Mouse (Mus musculus): Measurements from ENCODE around the gene Cdpf1. TPM values are rescaled to one million over a fixed set of nuclear protein-coding genes. Genes with fewer than 3 reads are reported as not detected.

Gene Cdpf1
- polyA plus RNA-seq, 1 experiment from 2014 or later, result 34.4 TPM

GRCm38 (mm10) chr15:85766677-85767076 is 44.8 kb downstream of the Cdpf1 start:
- H3K36me3 ChIP-seq, result no peaks in the 10 kb centered on the region
- H3K9me3 ChIP-seq (replicated peaks), result no peaks in the 10 kb centered on the region
- ATAC-seq (ENCODE audit: insufficient number of reproducible peaks, low FRiP score), result no peak
- no peaks in the 10 kb centered on the region for H3K4me1 ChIP-seq (replicated peaks)
- H3K4me3 ChIP-seq, result no peak overlapping the region
- no peak overlapping the region for H3K27ac ChIP-seq (ENCODE audit: poor library complexity, severe bottlenecking)
- H3K27me3 ChIP-seq (replicated peaks), result peaks cover 21% of the 10 kb centered on the region; the same call in 1 of the 2 replicates
- H3K9ac ChIP-seq, result no peak overlapping the region
- 82% methylated on average over 5 of the region's 5 CpGs for WGBS
- no peak overlapping the region for H3K4me2 ChIP-seq

DNA sequence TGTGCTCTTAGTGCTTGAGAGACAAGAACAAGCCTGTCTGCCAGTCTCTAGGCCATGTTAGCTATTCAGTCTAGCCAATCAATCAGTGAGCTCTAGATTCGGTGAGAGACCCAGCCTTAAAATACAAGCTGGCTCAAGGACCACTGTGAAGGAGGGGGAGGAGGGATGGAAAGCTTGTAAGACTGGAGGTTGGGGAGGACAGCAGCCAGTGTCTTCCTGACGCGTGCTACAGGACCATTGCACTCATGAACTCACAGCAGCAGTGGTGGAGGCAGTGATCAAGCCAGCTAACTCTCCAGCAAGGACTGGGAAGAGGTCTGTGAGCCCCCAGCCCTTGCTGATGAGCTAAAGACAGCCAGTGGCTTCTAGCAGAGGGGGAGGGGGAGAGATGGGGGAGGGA is 46.5 kb downstream of the Cdpf1 start:
- Histone ChIP-seq H3K27ac (ENCODE audit: poor library complexity, severe bottlenecking) (no peak overlapping the region), H3K9ac (no peak overlapping the region), H3K27me3 (replicated peaks) (peaks cover 11% of the 10 kb centered on the region; the same call in 1 of the 2 replicates), H3K4me2 (no peak overlapping the region), H3K9me3 (replicated peaks) (no peaks in the 10 kb centered on the region), H3K36me3 (no peaks in the 10 kb centered on the region), H3K4me3 (no peak overlapping the region), H3K4me1 (replicated peaks) (no peaks in the 10 kb centered on the region)
- WGBS, result 43% methylated on average over 3 of the region's 3 CpGs
- no peak for ATAC-seq (ENCODE audit: insufficient number of reproducible peaks, low FRiP score)

DNA sequence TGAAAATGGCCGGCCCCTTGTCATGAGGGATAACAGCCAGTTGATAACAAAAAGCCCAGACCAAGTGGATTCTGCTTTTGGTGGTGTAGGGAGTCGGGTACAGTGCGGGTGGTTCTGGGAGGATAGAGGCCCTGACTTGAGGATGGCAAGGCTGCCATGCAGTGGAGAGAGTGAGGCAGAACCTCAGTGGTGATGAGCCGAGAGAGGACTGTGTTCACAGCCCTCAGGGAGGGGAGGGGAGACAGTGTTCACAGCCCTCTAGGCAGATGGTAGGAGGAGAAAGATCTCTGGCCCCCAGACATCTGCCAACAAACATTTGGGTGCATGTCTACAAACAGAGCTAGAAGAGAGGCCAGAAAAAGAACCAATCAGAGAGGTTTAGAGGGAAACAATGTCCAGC is 48.7 kb downstream of the Cdpf1 start:
- Histone ChIP-seq H3K4me3 (no peak overlapping the region), H3K36me3 (no peaks in the 10 kb centered on the region), H3K27me3 (replicated peaks) (no peaks in the 10 kb centered on the region), H3K4me1 (replicated peaks) (no peaks in the 10 kb centered on the region), H3K9me3 (replicated peaks) (peaks cover 3% of the 10 kb centered on the region), H3K9ac (no peak overlapping the region), H3K27ac (ENCODE audit: poor library complexity, severe bottlenecking) (no peak overlapping the region), H3K4me2 (no peak overlapping the region)
- WGBS, result 58% methylated on average over 4 of the region's 4 CpGs
- no peak for ATAC-seq (ENCODE audit: insufficient number of reproducible peaks, low FRiP score)

- H3K27ac ChIP-seq (ENCODE audit: poor library complexity, severe bottlenecking), result no peak overlapping the region
- no peak overlapping the region for H3K4me2 ChIP-seq
- no peaks in the 10 kb centered on the region for H3K27me3 ChIP-seq (replicated peaks)
- no peak for ATAC-seq (ENCODE audit: insufficient number of reproducible peaks, low FRiP score)
- no peaks in the 10 kb centered on the region for H3K36me3 ChIP-seq
- H3K9ac ChIP-seq, result no peak overlapping the region
- H3K4me1 ChIP-seq (replicated peaks), result peaks cover 6% of the 10 kb centered on the region; the same call in 1 of the 2 replicates
- H3K9me3 ChIP-seq (replicated peaks), result peaks cover 9% of the 10 kb centered on the region
- WGBS, result 89% methylated on average over 3 of the region's 3 CpGs
- no peak overlapping the region for H3K4me3 ChIP-seq
Measured at GRCm38 (mm10) chr15:85757768-85758167, 53.7 kb downstream of the Cdpf1 start.

Other genes starting within 250 kb of the Cdpf1 start
- gene Wnt7b, start 229.2 kb downstream of the Cdpf1 start, polyA plus RNA-seq (2016; fragmentation: Nextera tagmentation; extraction: Ambion mirVana), result 1.3 and 1.5 TPM in 2 replicates
- gene Ppara, start 76.7 kb downstream of the Cdpf1 start, polyA plus RNA-seq (2016; fragmentation: Nextera tagmentation; extraction: Ambion mirVana), result 2.3 and 3.3 TPM in 2 replicates
- gene Pkdrej, start 10.0 kb upstream of the Cdpf1 start, polyA plus RNA-seq (2016; fragmentation: Nextera tagmentation; extraction: Ambion mirVana), result 0.14 and 0.19 TPM in 2 replicates
- gene Ttc38, start 20.6 kb upstream of the Cdpf1 start, polyA plus RNA-seq (2016; fragmentation: Nextera tagmentation; extraction: Ambion mirVana), result 3.3 and 3.6 TPM in 2 replicates
- 31.6 and 32.4 TPM in 2 replicates for gene Gtse1, start 48.0 kb upstream of the Cdpf1 start, polyA plus RNA-seq (2016; fragmentation: Nextera tagmentation; extraction: Ambion mirVana)
- gene Trmu, start 67.6 kb upstream of the Cdpf1 start, polyA plus RNA-seq (2016; fragmentation: Nextera tagmentation; extraction: Ambion mirVana), result 29.9 and 30.1 TPM in 2 replicates
- gene Celsr1, start 222.1 kb upstream of the Cdpf1 start, polyA plus RNA-seq (2016; fragmentation: Nextera tagmentation; extraction: Ambion mirVana), result 2.0 and 2.3 TPM in 2 replicates
- 14.3 and 14.8 TPM in 2 replicates for gene Gramd4, start 246.0 kb upstream of the Cdpf1 start, polyA plus RNA-seq (2016; fragmentation: Nextera tagmentation; extraction: Ambion mirVana)